Mouse (Mus musculus) heart, adult 2 months (tissue): ENCODE results near the gene Nup98. TPM values are rescaled to one million over a fixed set of nuclear protein-coding genes. Genes with fewer than 3 reads are reported as not detected.

Experiments
- DNase-seq, 2 experiments: peaks; one replicate each; pipeline ENCODE4 v3.0.0; 2021
- H3K27ac ChIP-seq: fragments of 200-600 bp; 2 replicates; pipeline ENCODE4 v1.8.1; 2022
- H3K27me3 ChIP-seq: fragments of 200-500 bp; 2 replicates; pipeline ENCODE4 v1.6.1; 2012; ENCODE audit warnings: mild to moderate bottlenecking, low read length, inconsistent platforms, mixed read lengths; ENCODE audit not compliant: control insufficient read depth, insufficient read depth
- H3K36me3 ChIP-seq: fragments of 200-500 bp; 2 replicates; pipeline ENCODE4 v1.6.1; 2012; ENCODE audit warnings: low read length, inconsistent platforms; ENCODE audit not compliant: control insufficient read depth, insufficient read depth
- H3K4me1 ChIP-seq: fragments of 200-500 bp; 2 replicates; pipeline ENCODE4 v1.6.1; 2011; ENCODE audit warnings: low read length; ENCODE audit not compliant: control insufficient read depth, insufficient read depth
- H3K4me3 ChIP-seq: fragments of 200-600 bp; 2 replicates; pipeline ENCODE4 v1.8.1; 2022
- H3K79me2 ChIP-seq: fragments of 200-500 bp; replicated peaks from 2 replicates; pipeline ENCODE4 v1.6.1; 2012; ENCODE audit warnings: mild to moderate bottlenecking, inconsistent platforms, low read length, moderate library complexity, mixed read lengths; ENCODE audit not compliant: control insufficient read depth, insufficient read depth
- H3K9ac ChIP-seq: fragments of 200-500 bp; 2 replicates; pipeline ENCODE4 v1.6.1; 2012; ENCODE audit warnings: low read depth, mild to moderate bottlenecking, control low read depth, inconsistent platforms, low read length, mixed read lengths
- CTCF ChIP-seq: fragments of 200-600 bp; IDR thresholded peaks from 2 replicates; pipeline ENCODE4 v1.8.1; 2022; ENCODE audit warnings: antibody characterized with exemption, mild to moderate bottlenecking, moderate library complexity
- EP300 ChIP-seq: fragments of 200-500 bp; IDR thresholded peaks from 2 replicates; pipeline ENCODE4 v1.6.1; 2011; ENCODE audit warnings: low read depth, low read length, control low read depth; ENCODE audit not compliant: insufficient read depth
- POLR2A ChIP-seq: fragments of 200-500 bp; IDR thresholded peaks from 2 replicates; pipeline ENCODE4 v1.6.1; 2011; ENCODE audit warnings: mild to moderate bottlenecking, low read depth, low read length, control low read depth; ENCODE audit not compliant: insufficient read depth
- WGBS: fragments of 180-500 bp; shearing (Covaris S2); methylation state at CpG from one replicate; pipeline ENCODE4 v1.1.7; 2018; 5-methylcytosine and 5-hydroxymethylcytosine counted together
- intact Hi-C: fragments of 180-260 bp; cut with DNase I; formaldehyde crosslinking; loops from one replicate; pipeline ENCODE4 v1.15.1; 2025
- polyA plus RNA-seq: library from polyadenylated mRNA; depleted of rRNA; stranded (reverse); fragments of >200 nt; gene quantifications from 2 replicates; pipeline ENCODE4 v1.2.3, GENCODE M21; 2012
- total RNA-seq, 2 experiments: library from RNA; stranded (reverse); gene quantifications; 2 replicates each; pipeline ENCODE4 v1.2.3; 2021

The Nup98 gene
- total and polyA plus RNA-seq, 3 experiments = 9.9 to 32.9 (median 31.9) TPM

DNA sequence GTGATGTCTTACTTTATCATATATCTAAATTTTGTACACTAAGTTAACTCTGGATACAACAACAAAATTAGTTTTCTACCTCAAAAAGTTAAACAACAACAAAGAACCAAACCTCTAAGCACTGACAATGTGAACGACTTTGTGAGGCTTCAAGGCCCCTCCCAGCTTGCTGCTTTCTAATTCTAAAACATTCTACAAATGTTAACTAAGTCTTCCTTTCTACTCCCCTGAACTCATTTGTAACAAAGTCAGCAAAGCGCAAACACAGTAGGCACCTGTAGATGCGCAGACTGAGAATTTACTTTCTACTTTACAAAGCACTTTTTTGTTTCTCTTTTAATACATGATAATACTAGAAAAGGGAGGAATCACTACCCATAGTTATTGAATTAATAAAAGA lies 9.4 kb downstream of the Nup98 start:
- DNase-seq = no peak
- H3K27ac ChIP-seq = no peak overlapping the region
- peaks cover 10% of the 10 kb centered on the region for H3K79me2 ChIP-seq
- H3K4me3 ChIP-seq = no peak overlapping the region
- no peak overlapping the region for H3K9ac ChIP-seq
- 76% methylated on average over 3 of the region's 3 CpGs for WGBS
- intact Hi-C loops = no loop called here
- no peaks in the 10 kb centered on the region for H3K27me3 ChIP-seq
- TF ChIP-seq CTCF (no peak), EP300 (no peak), POLR2A (no peak)
- H3K4me1 ChIP-seq = peaks cover 5% of the 10 kb centered on the region
- H3K36me3 ChIP-seq = peaks cover 3% of the 10 kb centered on the region; the same call in 1 of the 2 replicates

GRCm38 (mm10) chr7:102192356-102192755 lies 17.6 kb downstream of the Nup98 start:
- DNase-seq = no peak
- Histone ChIP-seq H3K4me3 (no peak overlapping the region), H3K9ac (no peak overlapping the region), H3K36me3 (peaks cover 2% of the 10 kb centered on the region), H3K27ac (no peak overlapping the region), H3K27me3 (no peaks in the 10 kb centered on the region), H3K4me1 (no peaks in the 10 kb centered on the region), H3K79me2 (no peaks in the 10 kb centered on the region)
- 87% methylated on average over 1 of the region's 1 CpGs for WGBS
- TF ChIP-seq EP300 (no peak), CTCF (peak; percentile 69)
- intact Hi-C loops = loop anchor here (2.0 kb wide), 1 partner anchor 58 kb away; no protein-coding TSS in a partner anchor

GRCm38 (mm10) chr7:102183849-102184248 lies 26.1 kb downstream of the Nup98 start:
- 91% methylated on average over 3 of the region's 3 CpGs for WGBS
- Histone ChIP-seq H3K36me3 (peaks cover 6% of the 10 kb centered on the region; the same call in 1 of the 2 replicates), H3K4me1 (no peaks in the 10 kb centered on the region), H3K9ac (no peak overlapping the region), H3K79me2 (no peaks in the 10 kb centered on the region), H3K27ac (no peak overlapping the region), H3K4me3 (no peak overlapping the region), H3K27me3 (no peaks in the 10 kb centered on the region)
- no peak for TF ChIP-seq CTCF
- TF ChIP-seq POLR2A = no peak
- no peak for TF ChIP-seq EP300
- DNase-seq = no peak
- intact Hi-C loops = no loop called here

- Histone ChIP-seq H3K27me3 (no peaks in the 10 kb centered on the region), H3K4me1 (no peaks in the 10 kb centered on the region), H3K4me3 (no peak overlapping the region), H3K9ac (no peak overlapping the region), H3K79me2 (no peaks in the 10 kb centered on the region), H3K36me3 (no peaks in the 10 kb centered on the region), H3K27ac (no peak overlapping the region)
- TF ChIP-seq POLR2A (no peak), EP300 (no peak), CTCF (peak; percentile 60)
- intact Hi-C loops = no loop called here
- no peak for DNase-seq
These were observed 39.7 kb downstream of the Nup98 start for GRCm38 (mm10) chr7:102170300-102170699.

DNA sequence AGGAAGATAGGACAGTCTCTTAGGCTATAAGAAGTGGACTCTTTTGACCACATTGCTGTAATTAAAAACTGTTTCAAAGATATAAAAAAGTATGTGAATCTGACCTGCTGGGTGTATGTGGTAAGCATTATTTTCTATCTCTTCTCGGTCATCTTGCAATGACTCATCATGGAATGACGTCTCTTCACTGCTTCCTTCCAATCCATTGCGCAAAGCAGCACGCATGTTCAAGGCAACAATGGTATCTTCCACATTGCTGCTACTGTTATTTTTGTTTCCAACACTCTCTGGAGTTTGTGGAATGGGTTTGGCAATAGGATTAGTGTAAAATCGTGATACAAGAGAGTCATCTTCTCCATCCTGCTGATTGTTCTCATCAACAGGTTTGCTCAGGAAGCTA lies 56.3 kb downstream of the Nup98 start:
- no peak for TF ChIP-seq EP300
- no peak for TF ChIP-seq CTCF
- TF ChIP-seq POLR2A = no peak
- Histone ChIP-seq H3K27ac (no peak overlapping the region), H3K4me3 (no peak overlapping the region), H3K36me3 (peaks cover 5% of the 10 kb centered on the region), H3K79me2 (no peaks in the 10 kb centered on the region), H3K9ac (no peak overlapping the region), H3K4me1 (no peaks in the 10 kb centered on the region), H3K27me3 (no peaks in the 10 kb centered on the region)
- 80% methylated on average over 5 of the region's 5 CpGs for WGBS
- intact Hi-C loops = no loop called here
- DNase-seq = no peak

DNA sequence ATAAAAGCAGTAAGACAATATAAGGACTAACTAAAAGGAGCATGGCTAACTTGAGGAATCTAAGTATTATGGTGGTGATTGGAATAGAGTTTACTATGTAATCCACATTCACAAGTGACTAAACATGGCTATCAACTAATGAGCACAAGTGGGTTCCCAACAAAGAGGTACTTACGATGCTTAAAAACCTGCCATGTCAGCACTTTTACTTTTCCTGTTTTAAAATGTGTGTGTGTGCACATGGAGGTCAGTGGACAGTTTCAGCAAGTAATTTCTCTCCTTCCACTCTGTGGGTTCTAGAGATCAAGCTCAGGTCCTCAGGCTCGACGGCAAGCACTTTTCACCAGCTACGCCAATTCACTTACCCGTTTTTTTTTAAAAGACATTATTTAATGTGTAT lies 72.1 kb downstream of the Nup98 start:
- no peak for DNase-seq
- WGBS = 99% methylated on average over 5 of the region's 5 CpGs
- no peaks in the 10 kb centered on the region for H3K4me1 ChIP-seq
- TF ChIP-seq CTCF = no peak
- no peak for TF ChIP-seq EP300
- TF ChIP-seq POLR2A = no peak
- no peak overlapping the region for H3K4me3 ChIP-seq
- no peak overlapping the region for H3K9ac ChIP-seq
- peaks cover 4% of the 10 kb centered on the region; the same call in 1 of the 2 replicates for H3K36me3 ChIP-seq
- H3K27me3 ChIP-seq = no peaks in the 10 kb centered on the region
- H3K27ac ChIP-seq = no peak overlapping the region
- H3K79me2 ChIP-seq = no peaks in the 10 kb centered on the region
- intact Hi-C loops = no loop called here
